Mouse (Mus musculus): ENCODE data around the gene Mreg. TPM values are rescaled to one million over a fixed set of nuclear protein-coding genes. Genes with fewer than 3 reads are reported as not detected.

The Mreg gene
- total and polyA plus RNA-seq, 3 experiments = 50.6 to 69.8 (median 52.4) TPM

- dilution Hi-C loops (cut with MboI; ENCODE audit: extremely low pct_ligation_motif_present, extremely low pct_unique_long_range_greater_than_20kb, low sequenced_read_pairs) = no loop called here
- H3K27me3 ChIP-seq (replicated peaks) = no peaks in the 10 kb centered on the region
- H3K36me3 ChIP-seq (replicated peaks in 1 of 2; ENCODE audit: control insufficient read depth in 1 of 2, insufficient read depth in 1 of 2, low read length in 1 of 2) = peaks cover 51 to 90% of the 10 kb centered on the region in 2 experiments
- H3K79me2 ChIP-seq (replicated peaks; ENCODE audit: control insufficient read depth, extremely low read depth, insufficient read depth, poor library complexity, severe bottlenecking) = peaks cover 3% of the 10 kb centered on the region
- H3K27ac ChIP-seq (ENCODE audit: insufficient read depth, low read depth) = no peak overlapping the region
- H3K4me2 ChIP-seq (ENCODE audit: insufficient read depth, low read depth, poor library complexity, severe bottlenecking) = no peak overlapping the region
- TF ChIP-seq ZNF384 (IDR thresholded peaks at IDR 0.05; ENCODE audit: low read depth, low read length) (no peak), KAT2A (IDR thresholded peaks at IDR 0.05; ENCODE audit: insufficient replicate concordance, low read length) (no peak), MAX (IDR thresholded peaks at IDR 0.05; ENCODE audit: low read length) (no peak), TCF12 (IDR thresholded peaks at IDR 0.05; ENCODE audit: low read depth, low read length) (no peak), MEF2A (IDR thresholded peaks at IDR 0.05; ENCODE audit: borderline replicate concordance, low read depth, low read length) (no peak), MAFK (IDR thresholded peaks at IDR 0.05; ENCODE audit: insufficient replicate concordance, low read length) (no peak), ZKSCAN1 (IDR thresholded peaks at IDR 0.05; ENCODE audit: borderline replicate concordance, low read depth, low read length) (no peak), UBTF (IDR thresholded peaks at IDR 0.05; ENCODE audit: low read depth, low read length) (no peak)
- H3K9ac ChIP-seq (ENCODE audit: insufficient read depth, low read depth) = no peak overlapping the region
- peaks cover 8 to 59% of the 10 kb centered on the region in 2 experiments for H3K4me1 ChIP-seq (ENCODE audit: control insufficient read depth in 1 of 2, insufficient read depth in 2 of 2)
- no peaks in the 10 kb centered on the region for H3K9me3 ChIP-seq (replicated peaks; ENCODE audit: low read length)
- no peak overlapping the region for H3K4me3 ChIP-seq (replicated peaks in 1 of 3; ENCODE audit: low read depth in 2 of 3, low read length in 2 of 3, poor library complexity in 1 of 3)
- in situ Hi-C loops (cut with MboI; ENCODE audit: low pct_ligation_motif_present, low pct_unique_long_range_greater_than_20kb, low sequenced_read_pairs) = no loop called here
- DNase-seq (ENCODE audit: extremely low read depth) = no peak
These were observed 24.6 kb downstream of the Mreg start for GRCm38 (mm10) chr1:72187486-72187885.

- no peak for DNase-seq (ENCODE audit: extremely low read depth)
- in situ Hi-C loops (cut with MboI; ENCODE audit: low pct_ligation_motif_present, low pct_unique_long_range_greater_than_20kb, low sequenced_read_pairs) (no loop called here), dilution Hi-C loops (cut with MboI; ENCODE audit: extremely low pct_ligation_motif_present, extremely low pct_unique_long_range_greater_than_20kb, low sequenced_read_pairs) (no loop called here)
These were observed 26.0 kb downstream of the Mreg start for GRCm38 (mm10) chr1:72186151-72186550.

GRCm38 (mm10) chr1:72183554-72183953, 28.6 kb downstream of the Mreg start:
- in situ Hi-C loops (cut with MboI; ENCODE audit: low pct_ligation_motif_present, low pct_unique_long_range_greater_than_20kb, low sequenced_read_pairs) (no loop called here), dilution Hi-C loops (cut with MboI; ENCODE audit: extremely low pct_ligation_motif_present, extremely low pct_unique_long_range_greater_than_20kb, low sequenced_read_pairs) (no loop called here)
- Histone ChIP-seq H3K4me2 (ENCODE audit: insufficient read depth, low read depth, poor library complexity, severe bottlenecking) (no peak overlapping the region), H3K4me3 (replicated peaks in 1 of 3; ENCODE audit: low read depth in 2 of 3, low read length in 2 of 3, poor library complexity in 1 of 3) (no peak overlapping the region), H3K9me3 (replicated peaks; ENCODE audit: low read length) (no peaks in the 10 kb centered on the region), H3K4me1 (ENCODE audit: control insufficient read depth in 1 of 2, insufficient read depth in 2 of 2) (peaks cover 9 to 44% of the 10 kb centered on the region in 2 experiments; a peak in 3 of 4 replicates), H3K36me3 (replicated peaks in 1 of 2; ENCODE audit: control insufficient read depth in 1 of 2, insufficient read depth in 1 of 2, low read length in 1 of 2) (peaks cover 47 to 95% of the 10 kb centered on the region in 2 experiments), H3K27ac (ENCODE audit: insufficient read depth, low read depth) (no peak overlapping the region), H3K9ac (ENCODE audit: insufficient read depth, low read depth) (no peak overlapping the region), H3K27me3 (replicated peaks) (no peaks in the 10 kb centered on the region), H3K79me2 (replicated peaks; ENCODE audit: control insufficient read depth, extremely low read depth, insufficient read depth, poor library complexity, severe bottlenecking) (peaks cover 3% of the 10 kb centered on the region; the same call in 1 of the 2 replicates)
- TF ChIP-seq NELFE (IDR thresholded peaks at IDR 0.05; ENCODE audit: low read depth, low read length) (no peak), MAFK (IDR thresholded peaks at IDR 0.05; ENCODE audit: insufficient replicate concordance, low read length) (no peak), CHD1 (IDR thresholded peaks at IDR 0.05; ENCODE audit: low read depth, low read length) (no peak), NRF1 (IDR thresholded peaks at IDR 0.05; ENCODE audit: low read depth, low read length) (no peak), SMC3 (IDR thresholded peaks at IDR 0.05; ENCODE audit: low read depth, low read length) (no peak), JUN (IDR thresholded peaks at IDR 0.05; ENCODE audit: insufficient read depth, low read depth, low read length) (no peak), ZC3H11A (IDR thresholded peaks at IDR 0.05; ENCODE audit: low read depth, low read length) (no peak), MAZ (IDR thresholded peaks at IDR 0.05; ENCODE audit: low read depth, low read length) (no peak), IRF4 (IDR thresholded peaks at IDR 0.05; ENCODE audit: low read depth, low read length) (no peak), TBP (conservative IDR thresholded peaks at IDR 0.05; ENCODE audit: low read depth, low read length) (no peak)
- no peak for DNase-seq (ENCODE audit: extremely low read depth)

More at GRCm38 (mm10) chr1:72186151-72186550, 26.0 kb downstream of the Mreg start:
- peaks cover 10 to 57% of the 10 kb centered on the region in 2 experiments; a peak in 3 of 4 replicates for H3K4me1 ChIP-seq (ENCODE audit: control insufficient read depth in 1 of 2, insufficient read depth in 2 of 2)
- peaks cover 47 to 94% of the 10 kb centered on the region in 2 experiments for H3K36me3 ChIP-seq (replicated peaks in 1 of 2; ENCODE audit: control insufficient read depth in 1 of 2, insufficient read depth in 1 of 2, low read length in 1 of 2)
- H3K9me3 ChIP-seq (replicated peaks; ENCODE audit: low read length) = no peaks in the 10 kb centered on the region
- TF ChIP-seq IRF4 (IDR thresholded peaks at IDR 0.05; ENCODE audit: low read depth, low read length) (no peak), NRF1 (IDR thresholded peaks at IDR 0.05; ENCODE audit: low read depth, low read length) (no peak), SIN3A (IDR thresholded peaks at IDR 0.05; ENCODE audit: low read length) (no peak), KAT2A (IDR thresholded peaks at IDR 0.05; ENCODE audit: insufficient replicate concordance, low read length) (no peak), USF1 (IDR thresholded peaks at IDR 0.05; ENCODE audit: low read depth, low read length) (no peak), BHLHE40 (IDR thresholded peaks at IDR 0.05; ENCODE audit: low read depth, low read length) (no peak), ELF1 (IDR thresholded peaks at IDR 0.05; ENCODE audit: low read depth, low read length) (no peak), GABPA (IDR thresholded peaks at IDR 0.05; ENCODE audit: insufficient replicate concordance, low read depth, low read length) (no peak), ZNF384 (IDR thresholded peaks at IDR 0.05; ENCODE audit: low read depth, low read length) (no peak), MAFK (IDR thresholded peaks at IDR 0.05; ENCODE audit: insufficient replicate concordance, low read length) (no peak), TCF12 (IDR thresholded peaks at IDR 0.05; ENCODE audit: low read depth, low read length) (no peak), MXI1 (IDR thresholded peaks at IDR 0.05; ENCODE audit: low read depth, low read length) (no peak), ZMIZ1 (IDR thresholded peaks at IDR 0.05; ENCODE audit: low read depth, low read length) (no peak)
- no peak overlapping the region for H3K9ac ChIP-seq (ENCODE audit: insufficient read depth, low read depth)
- no peak overlapping the region for H3K4me3 ChIP-seq (replicated peaks in 1 of 3; ENCODE audit: low read depth in 2 of 3, low read length in 2 of 3, poor library complexity in 1 of 3)
- H3K27me3 ChIP-seq (replicated peaks) = no peaks in the 10 kb centered on the region
- peaks cover 3% of the 10 kb centered on the region for H3K79me2 ChIP-seq (replicated peaks; ENCODE audit: control insufficient read depth, extremely low read depth, insufficient read depth, poor library complexity, severe bottlenecking)
- H3K27ac ChIP-seq (ENCODE audit: insufficient read depth, low read depth) = no peak overlapping the region
- H3K4me2 ChIP-seq (ENCODE audit: insufficient read depth, low read depth, poor library complexity, severe bottlenecking) = no peak overlapping the region

Measured in CH12.LX (cell line).